Mouse (Mus musculus): ENCODE measurements at regions not wholly inside any gene's neighbourhood (a gene's known extent, or its start where the extent isn't known, plus 50 kb on each side); places are given as distances from the start of the nearest gene placed in this dataset.

DNA sequence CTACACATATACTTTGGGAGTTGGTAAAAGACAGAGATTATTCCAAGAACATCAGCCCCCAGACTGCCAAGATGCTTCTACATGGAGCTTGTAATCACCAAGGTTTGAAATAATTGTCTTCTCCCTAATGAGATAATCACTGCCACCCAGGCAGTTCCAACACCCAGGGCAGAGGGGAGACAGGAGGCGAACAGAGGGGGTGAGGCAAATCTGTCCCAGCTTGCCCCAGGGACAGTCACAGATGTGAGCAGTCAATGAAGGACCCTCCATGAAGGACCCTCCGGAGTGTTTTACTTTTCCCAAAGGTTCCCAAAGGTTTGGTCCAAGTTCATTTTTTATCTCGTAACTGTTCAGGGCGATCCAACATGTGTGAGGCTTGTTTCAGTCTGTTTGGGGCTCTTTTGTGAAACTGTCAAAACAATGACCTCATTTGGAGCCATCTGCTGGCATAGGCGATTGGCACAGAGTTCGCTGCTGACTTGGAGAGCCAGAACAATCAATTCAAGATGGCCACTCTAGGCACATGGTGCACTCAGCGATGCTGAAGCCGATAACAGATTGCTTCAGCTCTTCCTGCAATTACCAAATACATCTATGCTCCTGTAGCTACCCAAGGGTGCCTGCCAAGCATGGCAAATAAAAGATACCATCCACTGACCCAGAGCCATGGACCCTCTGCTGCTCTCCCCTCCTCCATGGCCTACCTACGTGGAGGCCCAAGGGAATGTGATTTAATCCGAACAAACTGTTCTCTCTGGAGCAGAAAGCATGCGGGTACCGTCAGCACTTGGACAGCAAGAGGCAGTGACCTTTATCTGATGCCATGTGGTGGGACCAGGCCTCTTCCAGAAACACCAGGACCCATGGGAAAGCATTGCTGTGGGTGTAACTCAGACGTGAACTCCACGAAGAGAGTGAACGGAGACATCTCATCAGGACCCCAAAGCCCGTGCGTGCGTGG lies 326.9 kb downstream of the Wdr11 start:
- no peak for DNase-seq (ENCODE audit: low spot score in 2 of 2)

DNA sequence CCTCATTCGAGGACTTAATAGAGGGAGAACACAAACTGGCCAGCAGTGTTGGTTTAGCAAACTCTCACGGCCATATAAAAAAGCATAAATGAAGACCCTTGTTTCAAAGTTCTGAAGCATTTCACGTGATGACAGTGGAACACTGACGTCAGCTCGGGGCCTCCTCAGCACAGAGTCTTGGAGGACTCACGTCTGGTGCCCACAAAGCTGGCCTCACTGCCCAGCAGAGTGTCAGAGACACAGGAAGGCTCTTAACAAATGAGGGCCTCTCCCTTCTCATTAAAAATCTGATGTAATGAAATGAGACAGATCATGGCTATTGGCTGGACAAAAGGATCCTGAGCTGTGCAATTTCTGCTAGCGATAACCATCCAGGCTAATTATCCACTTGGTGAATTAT lies 330.6 kb downstream of the Wdr11 start:
- DNase-seq (ENCODE audit: low spot score in 2 of 2), result no peak

DNA sequence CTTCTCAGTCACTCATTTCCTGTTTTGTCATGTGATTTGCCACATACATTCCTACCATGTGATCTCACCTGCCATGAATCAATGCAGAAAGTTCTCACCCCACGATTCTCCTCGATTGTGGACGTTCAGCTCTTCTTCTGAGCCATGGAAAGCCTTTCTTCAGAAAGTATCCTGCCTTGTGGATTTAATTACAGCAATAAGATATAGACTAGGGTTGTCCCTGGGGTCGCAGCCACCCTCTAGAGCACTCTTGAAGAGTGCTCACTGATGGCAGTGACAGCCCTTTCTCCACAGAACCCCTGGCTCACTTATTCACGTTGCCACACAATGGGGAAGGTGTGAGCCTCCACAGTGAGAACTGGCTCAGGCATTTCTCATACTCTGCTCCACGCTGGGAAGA lies 345.1 kb downstream of the Wdr11 start:
- no peak for DNase-seq (ENCODE audit: low spot score in 2 of 2)

DNA sequence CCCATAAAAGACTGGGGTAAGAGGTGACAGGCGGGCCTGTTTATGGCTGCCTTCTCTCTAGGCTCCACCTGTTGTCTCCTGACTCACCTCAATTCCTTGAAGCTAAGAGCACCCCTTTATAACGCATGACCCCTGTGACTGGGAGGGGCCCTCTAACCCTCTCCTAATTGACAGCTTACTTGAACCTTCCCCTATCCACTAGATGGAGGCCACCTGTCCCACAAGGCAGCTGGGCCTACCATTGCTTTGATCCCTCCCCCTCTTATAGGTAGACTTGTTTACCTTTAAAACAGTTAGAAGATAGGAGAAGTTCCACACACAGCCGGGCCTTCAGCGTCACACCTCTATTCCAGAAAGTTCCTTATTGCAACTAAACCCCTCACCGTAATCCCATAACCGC lies 346.1 kb downstream of the Wdr11 start:
- DNase-seq (ENCODE audit: low spot score in 2 of 2), result no peak

DNA sequence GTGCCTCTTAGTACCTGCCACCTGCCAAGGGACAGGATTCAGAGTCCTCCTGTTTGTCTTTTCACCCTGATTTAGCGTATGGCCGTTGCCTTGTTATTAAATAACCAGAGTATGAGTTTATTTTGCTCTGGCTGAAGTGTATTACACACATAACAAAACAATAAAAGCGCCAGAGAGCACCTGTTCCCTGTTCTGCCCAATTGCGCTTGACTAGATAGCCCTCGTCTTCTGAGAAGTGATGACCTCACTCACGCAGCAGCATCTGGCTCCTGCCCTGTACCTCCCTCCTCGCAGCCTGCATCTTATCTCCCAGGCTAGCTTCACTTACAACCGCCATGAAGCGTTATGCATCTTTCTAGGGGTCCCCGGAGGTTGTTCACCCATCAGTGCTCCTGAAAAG lies 346.5 kb downstream of the Wdr11 start:
- DNase-seq (ENCODE audit: low spot score in 2 of 2), result no peak

DNA sequence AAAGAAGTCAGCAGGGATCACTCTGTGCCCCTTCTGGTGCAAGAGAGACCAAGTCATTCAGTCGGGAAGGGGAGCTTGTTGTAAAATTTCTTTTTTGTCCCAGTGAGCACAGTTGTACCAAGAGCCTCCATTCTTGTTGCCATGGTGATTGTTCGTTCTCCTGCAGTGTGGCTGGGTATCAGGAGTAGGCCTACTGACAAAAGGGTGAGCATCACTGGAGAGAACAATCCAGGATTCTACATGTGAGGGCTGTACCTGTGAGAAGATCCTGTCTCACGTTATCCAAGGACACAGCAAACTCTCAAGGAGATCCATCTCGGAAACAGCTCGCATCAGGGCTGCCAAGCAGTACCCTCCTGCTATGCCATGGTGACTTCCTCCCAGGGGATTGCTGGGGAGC lies 347.6 kb downstream of the Wdr11 start:
- no peak for DNase-seq (ENCODE audit: low spot score in 2 of 2)

DNA sequence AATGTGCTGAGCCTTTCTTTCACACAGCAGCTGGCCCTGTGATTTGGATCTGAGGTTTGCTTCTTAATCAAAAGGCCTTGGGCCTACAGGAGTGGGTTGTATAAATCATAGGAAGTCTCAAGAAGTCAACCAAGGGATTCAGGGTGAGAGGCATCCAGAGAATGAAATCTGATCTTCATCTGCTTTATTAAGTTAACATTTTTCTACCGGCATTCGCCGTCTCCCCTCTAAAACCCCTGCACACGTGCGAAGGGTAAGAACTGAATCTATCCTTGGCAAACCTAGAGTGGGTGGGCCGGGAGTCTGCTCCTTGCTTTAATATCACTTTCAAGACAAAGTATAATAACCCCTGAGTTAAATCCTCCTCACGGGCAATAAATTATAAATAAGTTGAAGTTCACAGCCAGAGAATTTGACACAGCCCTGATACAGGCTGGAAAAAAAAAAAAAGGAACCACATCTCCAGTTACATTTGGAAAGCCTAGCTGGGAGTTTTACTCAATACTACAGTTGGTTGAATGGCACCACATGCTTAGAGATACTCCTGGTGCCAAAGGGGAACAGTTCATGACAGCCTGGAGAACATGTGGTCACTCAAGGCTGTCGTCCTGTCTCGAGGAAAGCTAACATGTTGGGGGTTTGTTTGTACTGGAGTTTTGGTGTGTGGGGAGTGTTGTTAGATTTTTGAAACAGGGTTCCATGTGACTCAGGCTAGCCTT lies 349.8 kb downstream of the Wdr11 start:
- no peak for DNase-seq (ENCODE audit: low spot score in 2 of 2)

DNA sequence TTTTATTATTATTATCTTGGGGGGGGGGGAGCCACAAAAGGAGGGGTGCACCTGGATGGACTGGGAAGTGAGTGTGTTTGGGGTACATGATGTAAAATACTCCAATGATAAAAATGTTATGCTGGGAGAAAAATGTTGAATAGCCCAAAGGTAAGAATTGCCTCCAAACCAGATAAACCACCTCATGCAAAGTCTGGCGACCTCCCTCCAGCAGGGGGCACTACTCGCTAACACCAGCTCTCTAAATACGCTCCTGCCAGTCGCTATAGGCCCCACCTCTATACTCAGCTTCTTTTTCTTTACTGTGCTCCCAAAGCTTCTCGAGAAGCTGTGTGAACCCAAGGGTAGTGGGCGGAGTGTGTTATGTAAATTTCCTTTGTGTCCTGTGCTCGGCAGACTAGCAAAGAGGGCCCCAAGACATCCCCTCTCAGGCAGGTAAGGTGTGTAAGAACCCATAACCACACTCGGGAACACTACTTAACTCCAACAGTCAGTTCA lies 357.0 kb downstream of the Wdr11 start:
- DNase-seq (ENCODE audit: low spot score in 2 of 2), result no peak

DNA sequence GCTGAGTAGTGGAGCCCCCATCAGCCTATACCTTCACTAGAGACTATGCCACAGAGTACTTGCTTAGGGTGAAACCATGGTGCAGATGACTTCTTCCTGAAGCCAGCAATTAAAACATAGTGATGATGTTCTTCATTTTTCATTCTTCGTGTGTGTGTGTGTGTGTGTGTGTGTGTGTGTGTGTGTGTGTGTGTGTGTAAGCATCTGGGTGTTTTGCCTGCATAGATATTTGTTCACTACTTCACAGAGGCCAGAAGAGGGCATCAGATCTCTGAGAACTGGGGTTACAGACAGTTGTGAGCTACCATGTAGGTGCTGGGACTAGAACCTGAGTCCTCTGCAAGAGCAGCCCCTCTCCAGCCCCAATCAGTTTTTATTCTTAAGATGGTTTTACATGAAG lies 358.8 kb downstream of the Wdr11 start:
- DNase-seq (ENCODE audit: low spot score in 2 of 2), result no peak

DNA sequence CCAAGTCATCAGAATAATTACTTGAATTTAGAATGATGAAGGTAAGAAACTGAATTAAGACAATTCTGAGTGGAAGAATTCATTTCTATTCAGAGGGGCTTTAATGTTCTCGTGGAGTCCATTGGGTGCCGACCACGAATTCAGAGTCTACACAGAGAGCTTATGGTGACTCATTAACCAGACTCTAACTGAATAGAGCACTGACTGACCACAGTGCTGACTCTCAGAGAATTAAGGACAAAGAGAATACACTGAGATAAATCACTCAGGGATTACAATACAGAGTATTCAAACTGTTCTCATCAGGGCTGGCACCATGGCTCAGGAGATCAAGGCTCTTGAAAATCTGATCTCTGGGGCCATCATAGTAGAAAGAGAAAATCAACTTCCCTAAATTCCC lies 366.7 kb downstream of the Wdr11 start:
- no peak for DNase-seq (ENCODE audit: low spot score in 2 of 2)

DNA sequence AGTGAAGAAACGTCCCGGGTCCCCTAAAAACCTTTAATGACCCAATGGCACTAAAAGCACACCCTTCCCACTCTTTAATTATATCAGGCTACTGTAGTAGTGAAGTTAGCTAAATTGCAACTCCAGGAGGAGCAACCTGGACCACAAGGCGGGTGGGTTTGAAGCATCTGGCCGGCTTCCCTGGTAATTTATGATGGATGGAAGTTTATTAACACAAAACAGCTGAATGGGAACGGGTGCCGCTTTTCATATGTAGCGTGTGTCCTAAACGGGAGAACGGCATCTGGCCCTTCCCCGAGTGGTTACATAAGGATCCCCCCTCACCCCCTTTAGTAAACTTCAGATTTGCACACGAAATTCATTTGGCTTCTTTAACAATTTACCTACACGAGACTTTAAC lies 370.9 kb downstream of the Wdr11 start:
- DNase-seq (ENCODE audit: low spot score in 2 of 2), result no peak

DNA sequence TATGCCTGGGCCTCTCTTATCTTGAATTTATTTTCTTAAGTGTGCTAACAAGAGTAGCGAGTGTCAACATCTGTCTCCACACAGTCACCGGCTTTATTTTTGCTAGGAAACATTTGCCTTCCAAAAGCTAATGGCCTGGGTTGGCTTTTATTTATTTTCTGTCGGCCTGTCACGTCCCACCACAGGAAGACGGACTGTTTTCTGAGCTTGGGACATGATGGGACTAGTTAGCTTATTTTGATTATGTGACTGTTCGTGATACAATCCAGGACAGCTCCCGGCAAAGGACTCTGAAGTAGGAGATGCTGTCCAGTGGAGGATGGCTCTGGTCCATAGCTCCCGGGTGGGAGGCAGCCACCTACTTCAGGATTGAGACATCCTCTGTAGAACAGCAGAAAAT lies 372.5 kb downstream of the Wdr11 start:
- DNase-seq (ENCODE audit: low spot score in 2 of 2), result no peak

DNA sequence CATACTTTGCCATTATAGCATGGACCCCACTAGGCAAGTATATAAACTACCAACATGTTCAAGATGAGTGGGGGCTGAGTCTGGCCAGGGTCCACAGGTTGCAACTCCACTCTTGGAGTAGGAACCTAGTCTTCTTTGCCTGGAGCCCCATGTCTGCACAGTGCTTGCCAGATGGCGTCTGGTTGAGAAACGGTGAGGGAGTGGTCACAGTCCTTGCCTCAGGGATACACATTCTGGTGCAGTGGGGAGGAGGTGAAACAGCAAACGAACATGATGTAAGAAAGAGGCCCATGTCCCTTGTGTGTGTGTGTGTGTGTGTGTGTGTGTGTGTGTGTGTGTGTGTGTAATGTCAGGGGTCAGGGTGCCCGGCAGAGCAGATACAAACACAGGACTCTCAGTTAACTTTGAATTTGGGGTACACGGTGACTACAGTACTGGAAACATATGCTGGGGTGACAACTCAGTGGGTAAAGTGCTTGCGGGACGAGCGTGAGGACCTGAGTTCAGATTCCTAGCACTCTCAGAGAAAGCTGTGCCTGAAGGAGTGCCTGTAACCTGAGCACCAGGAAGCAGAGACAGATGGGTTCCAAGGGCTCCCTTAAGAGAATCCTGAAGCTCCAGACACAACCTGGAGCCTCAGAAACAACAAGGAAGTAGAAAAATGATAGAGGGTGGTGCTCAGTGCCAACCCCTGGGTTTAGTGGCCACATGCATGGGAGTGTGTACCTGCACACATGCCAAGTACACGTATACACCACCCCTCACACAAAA lies 373.8 kb downstream of the Wdr11 start:
- DNase-seq (ENCODE audit: low spot score in 2 of 2), result no peak

DNA sequence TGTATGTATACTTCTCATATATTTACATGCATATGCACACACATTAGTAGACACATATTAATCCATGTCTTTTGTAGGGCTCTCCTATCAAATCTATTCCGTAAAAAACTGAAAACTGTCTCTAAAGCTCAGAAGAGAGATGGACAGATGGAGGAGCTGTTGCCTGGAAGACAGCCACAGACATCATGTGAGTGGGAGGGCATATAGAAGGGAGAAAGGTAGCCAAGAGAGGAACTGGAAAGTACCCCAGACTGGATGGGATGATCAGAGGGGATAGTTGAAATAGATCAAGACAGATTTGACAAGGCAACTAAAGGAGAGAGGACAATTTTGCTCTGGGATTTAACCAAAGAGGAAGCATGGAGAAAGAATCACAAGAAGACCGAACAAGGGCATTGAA lies 375.1 kb downstream of the Wdr11 start:
- DNase-seq (ENCODE audit: low spot score in 2 of 2), result no peak

DNA sequence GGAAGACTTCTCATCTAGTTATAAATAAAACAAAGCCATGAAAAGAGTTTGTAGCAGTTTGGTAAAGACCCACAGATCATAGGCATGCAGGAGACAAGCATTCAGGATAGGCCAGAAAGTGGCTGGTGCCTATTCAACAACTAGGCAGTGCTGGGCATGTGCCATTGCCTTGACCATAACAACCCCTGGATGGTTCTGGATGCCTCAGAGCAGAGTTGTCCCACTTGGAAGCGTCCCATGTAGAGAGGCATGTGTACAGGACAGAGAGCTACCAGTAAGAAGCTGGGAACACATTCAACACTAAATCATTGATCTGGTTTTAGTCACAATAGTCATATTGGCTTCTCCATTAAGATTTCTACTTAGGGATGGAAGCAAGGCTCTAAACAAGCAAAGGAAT lies 378.5 kb downstream of the Wdr11 start:
- no peak for DNase-seq (ENCODE audit: low spot score in 2 of 2)

DNA sequence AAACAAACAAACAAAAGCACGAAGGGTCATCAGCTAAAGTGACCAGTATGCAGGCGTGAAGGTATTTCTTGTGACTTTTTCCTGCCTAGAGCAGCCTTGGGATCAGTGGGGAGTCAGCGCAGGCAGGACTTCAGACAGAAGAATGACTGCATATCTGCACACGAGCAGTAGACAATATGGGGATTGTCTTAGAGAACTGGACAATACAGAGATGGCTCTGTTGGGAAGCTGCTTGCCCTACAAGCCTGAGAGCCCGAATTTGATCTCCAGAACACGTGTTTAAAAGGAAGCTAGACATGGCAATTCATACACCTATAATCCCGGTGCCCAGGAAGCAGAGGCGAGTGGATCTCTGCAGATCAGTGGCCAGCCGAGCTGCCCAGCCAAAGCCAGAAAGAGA lies 382.5 kb downstream of the Wdr11 start:
- no peak for DNase-seq (ENCODE audit: low spot score in 2 of 2)

DNA sequence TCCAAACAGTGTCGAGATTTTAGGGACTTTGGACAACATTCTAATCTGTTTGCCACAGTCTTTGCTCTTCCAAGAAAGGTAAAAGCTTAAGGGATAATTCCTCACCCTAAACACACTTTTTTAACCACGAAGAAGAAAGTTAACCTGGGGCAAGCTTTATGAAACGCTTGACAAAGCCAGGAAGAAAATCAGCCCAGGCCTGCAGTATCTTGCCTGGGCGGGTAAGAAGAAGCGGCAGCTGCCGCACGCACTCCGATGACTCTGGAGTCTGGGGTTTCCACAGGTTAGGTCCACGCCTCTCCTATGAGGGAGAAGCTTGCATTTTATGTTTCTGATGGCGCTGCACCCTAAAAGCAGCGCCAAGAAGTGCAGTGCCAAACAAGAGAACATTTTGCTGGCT lies 383.2 kb downstream of the Wdr11 start:
- no peak for DNase-seq (ENCODE audit: low spot score in 2 of 2)

DNA sequence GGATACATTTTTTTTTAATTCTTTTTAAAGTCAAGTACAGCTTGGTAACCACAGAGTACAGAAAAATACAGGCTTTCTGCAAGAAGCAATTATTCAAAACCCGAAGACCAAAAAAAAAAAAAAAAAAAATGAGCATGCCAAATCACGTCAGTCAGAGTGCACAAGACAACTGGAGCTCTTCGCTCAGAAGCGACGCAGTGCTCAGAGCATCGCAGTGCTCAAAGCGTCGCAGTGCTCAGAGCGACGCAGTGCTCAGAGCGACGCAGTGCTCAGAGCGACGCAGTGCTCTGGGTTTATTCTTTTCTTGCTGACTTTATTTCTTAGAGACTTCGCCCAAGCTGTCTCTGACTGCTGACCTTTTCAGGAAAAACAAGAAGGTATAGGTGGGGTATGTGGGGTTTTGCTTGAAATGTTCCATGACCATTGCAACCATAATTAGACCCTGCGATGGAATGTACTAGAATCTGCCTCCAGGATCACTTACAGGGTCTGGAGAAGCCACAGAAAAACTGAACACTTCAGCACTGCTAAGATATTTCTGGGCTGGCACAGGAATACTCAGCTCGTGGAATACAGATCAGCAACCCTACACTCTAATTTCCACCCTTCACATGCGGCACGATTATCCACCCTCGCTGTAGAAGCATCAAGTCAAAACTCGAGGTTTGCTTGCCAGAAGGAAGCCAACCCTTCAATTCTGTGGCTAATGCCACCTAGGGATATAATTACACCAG lies 384.3 kb downstream of the Wdr11 start:
- no peak for DNase-seq (ENCODE audit: low spot score in 2 of 2)

DNA sequence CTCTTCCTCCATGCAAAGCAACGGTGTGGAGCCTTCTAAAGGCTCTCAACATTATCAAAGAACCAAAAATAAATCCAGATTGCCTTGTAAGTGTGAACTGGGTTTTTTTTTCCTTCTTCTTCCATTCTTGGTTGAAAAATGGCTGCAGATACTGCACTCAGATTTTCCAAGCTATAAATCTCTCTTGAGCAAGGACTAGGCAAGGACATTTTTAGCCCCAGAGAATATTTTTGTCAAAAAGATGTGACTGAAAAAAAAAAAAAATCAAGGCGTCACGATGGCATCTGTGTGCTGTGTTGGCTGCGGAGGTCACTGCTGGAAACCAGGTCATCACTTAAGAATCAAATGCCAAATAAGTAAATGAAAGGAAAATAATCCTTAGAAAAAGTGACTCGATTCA lies 386.9 kb downstream of the Wdr11 start:
- no peak for DNase-seq (ENCODE audit: low spot score in 2 of 2)

DNA sequence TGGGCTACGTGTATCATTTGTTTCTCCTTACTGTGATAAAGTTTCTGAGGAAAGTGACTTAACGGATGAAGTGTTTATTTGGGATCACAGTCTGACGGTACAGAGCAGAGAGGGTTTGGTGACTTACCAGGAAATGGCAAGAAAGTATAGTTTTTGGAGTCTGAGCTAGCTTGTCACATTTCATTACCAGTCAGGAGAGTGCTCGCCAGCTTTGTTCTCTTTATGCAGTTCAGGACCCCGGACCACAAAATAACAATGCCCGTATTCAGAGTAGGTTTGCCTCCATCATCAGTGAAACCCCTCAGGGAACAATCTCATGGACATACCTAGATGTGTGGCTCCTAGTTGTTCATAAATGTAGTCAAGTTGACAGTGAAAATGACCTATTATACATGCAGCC lies 387.7 kb downstream of the Wdr11 start:
- DNase-seq (ENCODE audit: low spot score in 2 of 2), result no peak

DNA sequence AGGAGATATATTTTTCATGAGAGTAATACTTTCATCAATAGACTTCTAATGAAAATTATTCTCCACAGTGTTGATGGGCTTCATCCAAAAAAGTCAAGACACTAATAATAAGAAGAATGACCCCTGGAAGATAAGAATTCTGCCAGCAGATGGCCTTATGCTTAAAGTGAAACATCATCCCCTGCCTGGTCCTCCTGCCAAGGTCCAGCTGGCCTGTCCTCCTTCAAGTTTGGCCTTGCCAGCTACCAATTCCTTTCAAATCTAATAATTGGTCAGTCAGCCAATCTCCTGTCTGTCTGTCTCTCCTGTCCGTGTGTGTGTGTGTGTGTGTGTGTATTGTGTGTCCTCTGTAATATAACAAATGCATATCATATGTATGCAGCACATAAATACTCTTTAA lies 388.8 kb downstream of the Wdr11 start:
- DNase-seq (ENCODE audit: low spot score in 2 of 2), result no peak

DNA sequence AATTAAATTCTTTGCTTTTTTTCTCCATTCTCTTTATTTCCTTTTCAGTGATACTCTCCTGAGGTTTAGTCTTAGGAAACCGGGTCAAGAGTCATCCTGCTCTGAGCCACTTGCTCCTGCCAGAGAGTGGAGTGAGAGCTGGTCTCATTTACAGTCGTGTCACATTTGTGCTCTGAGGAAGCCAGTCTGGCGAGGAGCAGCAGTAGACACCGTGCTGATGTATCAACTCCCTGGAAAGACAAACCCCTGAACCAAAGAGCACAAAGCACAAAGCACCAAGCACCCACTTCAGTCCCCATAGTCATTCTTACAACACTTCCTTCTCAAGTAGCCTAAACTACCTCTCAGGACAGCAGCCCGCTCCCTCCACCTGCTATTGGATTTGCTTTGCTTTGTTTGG lies 390.7 kb downstream of the Wdr11 start:
- DNase-seq (ENCODE audit: low spot score in 2 of 2), result no peak

All from urinary bladder, postnatal 4 days (tissue).